Mouse (Mus musculus): ENCODE results near the gene Zcchc17.

The Zcchc17 gene

GRCm38 (mm10) chr4:130359486-130360237 lies at the start of gene Zcchc17, which contains the start of gene Snrnp40:
Gene Zcchc17, minus strand, starts transcription at chr4:130359943.
Gene Snrnp40, plus strand, starts transcription at chr4:130360132.
- peak; percentile 98 for DNase-seq

- DNase-seq, result no peak
These were observed 31.5 kb upstream of the Zcchc17 start for GRCm38 (mm10) chr4:130391265-130391664.

- DNase-seq, result no peak
These were observed 30.2 kb upstream of the Zcchc17 start for GRCm38 (mm10) chr4:130389927-130390326.

GRCm38 (mm10) chr4:130389496-130389895 lies 29.8 kb upstream of the Zcchc17 start:
- DNase-seq, result peak; percentile 89

GRCm38 (mm10) chr4:130387256-130387655 lies 27.5 kb upstream of the Zcchc17 start:
- DNase-seq, result peak; percentile 54

GRCm38 (mm10) chr4:130380418-130380817 lies 20.7 kb upstream of the Zcchc17 start:
- no peak for DNase-seq

GRCm38 (mm10) chr4:130379181-130379580 lies 19.4 kb upstream of the Zcchc17 start:
- no peak for DNase-seq

- no peak for DNase-seq
These were observed 17.8 kb upstream of the Zcchc17 start for GRCm38 (mm10) chr4:130377500-130377899.

- no peak for DNase-seq
These were observed 16.9 kb upstream of the Zcchc17 start for GRCm38 (mm10) chr4:130376675-130377074.

- DNase-seq, result no peak
These were observed 471 bp upstream of the Zcchc17 start for GRCm38 (mm10) chr4:130360238-130360590.

GRCm38 (mm10) chr4:130357946-130358345 lies 1.8 kb downstream of the Zcchc17 start:
- no peak for DNase-seq

GRCm38 (mm10) chr4:130352588-130352987 lies 7.2 kb downstream of the Zcchc17 start:
- no peak for DNase-seq

GRCm38 (mm10) chr4:130350690-130351422 lies 8.9 kb downstream of the Zcchc17 start:
- no peak for DNase-seq

- no peak for DNase-seq
These were observed 10.1 kb downstream of the Zcchc17 start for GRCm38 (mm10) chr4:130349666-130350065.

GRCm38 (mm10) chr4:130341691-130342090 lies 18.1 kb downstream of the Zcchc17 start:
- DNase-seq, result peak; percentile 40

- DNase-seq, result no peak
These were observed 23.9 kb downstream of the Zcchc17 start for GRCm38 (mm10) chr4:130335867-130336266.

GRCm38 (mm10) chr4:130327366-130327765 lies 32.4 kb downstream of the Zcchc17 start:
- no peak for DNase-seq

- no peak for DNase-seq
These were observed 34.3 kb downstream of the Zcchc17 start for GRCm38 (mm10) chr4:130325446-130325845.

GRCm38 (mm10) chr4:130323607-130324006 lies 36.1 kb downstream of the Zcchc17 start:
- DNase-seq, result no peak

- DNase-seq, result no peak
These were observed 36.6 kb downstream of the Zcchc17 start for GRCm38 (mm10) chr4:130323165-130323564.

- no peak for DNase-seq
These were observed 37.2 kb downstream of the Zcchc17 start for GRCm38 (mm10) chr4:130322567-130322966.

GRCm38 (mm10) chr4:130321640-130322039 lies 38.1 kb downstream of the Zcchc17 start:
- no peak for DNase-seq

GRCm38 (mm10) chr4:130319564-130319963 lies 40.2 kb downstream of the Zcchc17 start:
- no peak for DNase-seq

GRCm38 (mm10) chr4:130318122-130318521 lies 41.6 kb downstream of the Zcchc17 start:
- DNase-seq, result peak; percentile 52

Measured in kidney, adult 11 months (tissue).